Mouse (Mus musculus): ENCODE measurements at regions not wholly inside any gene's neighbourhood (a gene's known extent, or its start where the extent isn't known, plus 50 kb on each side); places are given as distances from the start of the nearest gene placed in this dataset.
A peak's percentile ranks its signal among the peaks of the same experiment; 100 is the strongest.

DNA sequence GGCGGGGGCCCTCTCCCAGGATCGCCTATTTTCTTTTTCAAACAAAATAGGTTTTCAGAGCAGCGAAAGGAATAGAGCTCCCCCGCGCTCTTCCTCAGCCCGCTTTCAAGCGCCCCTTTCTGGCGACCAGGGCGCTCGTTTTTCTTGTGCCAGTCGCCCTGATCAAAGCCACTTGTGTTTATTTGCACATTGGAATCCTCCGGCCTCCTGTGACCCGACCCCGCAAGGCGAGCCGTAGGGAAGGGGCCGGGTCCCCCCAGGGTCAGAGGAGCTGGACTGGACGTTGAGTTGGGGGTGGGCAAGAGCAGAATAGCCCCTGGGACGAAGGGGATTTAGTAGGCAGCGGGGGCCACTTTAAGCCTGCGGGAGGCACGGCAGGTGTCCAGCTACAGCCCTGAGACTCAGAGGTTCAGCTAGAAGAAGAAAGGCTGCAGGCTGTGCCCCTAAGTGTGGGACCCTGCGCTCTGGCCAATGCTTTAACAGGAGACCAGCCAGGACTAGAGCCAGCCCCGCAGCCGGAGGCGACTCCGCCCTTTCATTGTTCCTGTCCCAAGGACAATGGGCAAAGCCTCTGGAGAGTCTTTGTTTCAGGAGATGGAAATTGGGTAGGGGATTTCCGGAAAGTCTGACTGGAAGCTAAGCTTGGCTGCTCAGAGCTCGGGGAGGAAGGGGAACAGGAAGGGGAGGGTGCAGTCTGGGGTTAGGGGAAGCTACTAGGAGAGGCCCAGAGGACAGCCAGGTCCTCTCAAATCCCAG, 69.0 kb upstream of the Sox13 start:
- TF ChIP-seq POLR2A (IDR thresholded peaks at IDR 0.05; ENCODE audit: insufficient read depth, low read depth, low read length) (peak; percentile 66), CTCF (IDR thresholded peaks at IDR 0.05) (peak; percentile 26; the same call in 1 of the 2 replicates)

Measured in heart, adult 2 months (tissue).